ENCODE assay signal across 30 mouse cellular contexts in the genomic region with DNA sequence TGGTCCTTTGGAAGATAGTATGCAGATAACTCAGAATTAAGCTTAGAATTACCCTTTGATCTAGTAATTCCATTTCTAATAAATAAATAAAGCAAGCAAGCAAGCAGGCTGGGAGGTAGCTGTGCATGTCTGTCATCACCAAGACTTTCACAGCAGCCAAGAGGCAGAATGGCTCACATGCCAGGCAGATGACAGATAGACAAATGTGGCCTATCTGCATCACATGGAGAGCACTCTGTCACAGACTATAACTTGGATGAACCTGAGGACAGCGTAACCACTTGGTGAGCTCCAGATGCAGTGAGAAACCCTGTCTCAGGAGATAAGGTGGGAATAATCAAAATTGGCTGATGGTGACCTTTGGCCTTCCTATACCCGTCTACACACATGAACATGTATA. TPM values are rescaled to one million over a fixed set of nuclear protein-coding genes. Genes with fewer than 3 reads are reported as not detected.
A peak's percentile ranks its signal among the peaks of the same experiment; 100 is the strongest.
DNase-seq lines count a peak whose midpoint lies in the region; ATAC-seq and TF ChIP-seq lines count a peak whose summit lies in the region.
"Had no signal": no experiment of that assay in that cellular context is flagged by ENCODE, and none has a peak within 500 bp of the region (broad histone marks: within the 10 kb centered on the region; RNA-seq: fewer than 3 reads in every experiment).

No protein-coding gene starts in this region.

- H3K4me2 ChIP-seq in heart, embryonic 13.5 days, result no peak overlapping the region
- no peak overlapping the region for H3K4me2 ChIP-seq in liver, embryonic 14.5 days (ENCODE audit: low read depth)
- H3K4me2 ChIP-seq: hindbrain, embryonic 13.5 days; midbrain, embryonic 13.5 days had no signal

- H3K36me3 ChIP-seq in heart, embryonic 13.5 days, result no peaks in the 10 kb centered on the region; the same call in 1 of the 2 replicates
- no peaks in the 10 kb centered on the region for H3K36me3 ChIP-seq in liver, embryonic 14.5 days (replicated peaks; ENCODE audit: control insufficient read depth, insufficient read depth, low read depth)
- H3K36me3 ChIP-seq: hindbrain, embryonic 13.5 days had no signal

- H3K9me3 ChIP-seq in heart, embryonic 13.5 days, result no peaks in the 10 kb centered on the region
- no peaks in the 10 kb centered on the region for H3K9me3 ChIP-seq in liver, embryonic 14.5 days (ENCODE audit: control insufficient read depth, low read length)
- H3K9me3 ChIP-seq: hindbrain, embryonic 13.5 days; megakaryocyte, embryonic 14.5 days; midbrain, embryonic 13.5 days had no signal

- peaks cover 67% of the 10 kb centered on the region for H3K4me1 ChIP-seq in heart, embryonic 13.5 days
- peaks cover 38 to 43% of the 10 kb centered on the region in 2 experiments for H3K4me1 ChIP-seq in liver, embryonic 14.5 days (replicated peaks; ENCODE audit: control insufficient read depth in 2 of 2, insufficient read depth in 2 of 2, low read length in 1 of 2)

- TF ChIP-seq CTCF in liver, embryonic 14.5 days (IDR thresholded peaks at IDR 0.05; ENCODE audit: low read depth), result no peak

- H3K9ac ChIP-seq in heart, embryonic 13.5 days, result no peak overlapping the region
- no peak overlapping the region for H3K9ac ChIP-seq in liver, embryonic 14.5 days (replicated peaks)
- H3K9ac ChIP-seq: hindbrain, embryonic 13.5 days; midbrain, embryonic 13.5 days had no signal

- ATAC-seq in heart, embryonic 13.5 days (ENCODE audit: extremely low read depth, insufficient number of reproducible peaks, low FRiP score, low TSS enrichment), result no peak
- ATAC-seq in liver, embryonic 14.5 days (ENCODE audit: insufficient read depth), result no peak
- ATAC-seq in megakaryocyte progenitor cell, adult 5-6 weeks (replicated peaks; ENCODE audit: poor library complexity), result peak; percentile 40
- ATAC-seq: activated CD4-positive, CD25-positive, alpha-beta regulatory T cell, adult 4 months; forebrain, embryonic 16.5 days; intestine, postnatal 0 days; midbrain, embryonic 13.5 days had no signal

- H3K27me3 ChIP-seq in heart, embryonic 13.5 days (replicated peaks), result no peaks in the 10 kb centered on the region
- H3K27me3 ChIP-seq in liver, embryonic 14.5 days (ENCODE audit: control insufficient read depth, insufficient read depth, low read length), result no peaks in the 10 kb centered on the region
- H3K27me3 ChIP-seq: hindbrain, embryonic 13.5 days; midbrain, embryonic 13.5 days had no signal

- TF ChIP-seq EP300 in liver, embryonic 14.5 days (IDR thresholded peaks at IDR 0.05; ENCODE audit: low read depth), result peak; percentile 35; the same call in 1 of the 2 replicates

- no peak overlapping the region for H3K4me3 ChIP-seq in heart, embryonic 13.5 days
- no peak overlapping the region for H3K4me3 ChIP-seq in liver, embryonic 14.5 days (ENCODE audit: insufficient read depth in 1 of 2, low read depth in 2 of 2, low read length in 2 of 2)
- H3K4me3 ChIP-seq: erythroblast, embryonic 14.5 days; hindbrain, embryonic 13.5 days; megakaryocyte, embryonic 14.5 days; midbrain, embryonic 13.5 days had no signal

- H3K27ac ChIP-seq in heart, embryonic 13.5 days (replicated peaks), result peak overlapping the region; percentile 46
- H3K27ac ChIP-seq in liver, embryonic 14.5 days, result no peak overlapping the region
- H3K27ac ChIP-seq: hindbrain, embryonic 13.5 days; midbrain, embryonic 13.5 days had no signal

- 47% methylated on average over 2 of the region's 2 CpGs for WGBS in heart, embryonic 13.5 days
- WGBS in liver, embryonic 14.5 days (ENCODE audit: insufficient replicate concordance), result 28% methylated on average over 2 of the region's 2 CpGs

- DNase-seq in heart, postnatal 4 days, result no peak
- DNase-seq in liver, embryonic 14.5 days (ENCODE audit: low read depth in 3 of 3, low spot score in 3 of 3), result no peak
- DNase-seq in liver, result no peak
- no peak for DNase-seq in kidney, postnatal 36 days
- DNase-seq: adrenal gland, adult 2 months; B cell, adult 2 months; cerebellum, adult 2 months; cerebellum, postnatal 14 days; kidney, adult 9 months; kidney, postnatal 10 days; layer of hippocampus, adult 9-11 months; lung, postnatal 36 days; thymus, postnatal 4 days had no signal

RNA-seq across cellular contexts. Expression of a gene that starts 20.8 kb away (rescaled TPM):
- 7.0 and 7.7 TPM in 2 replicates for polyA plus RNA-seq in heart, embryonic 13.5 days (2015; fragmentation: Nextera tagmentation; extraction: Ambion mirVana)
- 10 to 100 TPM; 31.8 to 33.4 TPM for total RNA-seq in heart, postnatal 4 days (2021)
- 9.1 and 11.7 TPM in 2 replicates for polyA plus RNA-seq in liver, embryonic 14.5 days (2012; rRNA removed)
- polyA plus RNA-seq in liver, embryonic 14.5 days (2014; fragmentation: Nextera tagmentation; extraction: Ambion mirVana), result 3.7 and 5.4 TPM in 2 replicates
- 16.2 and 16.8 TPM in 2 replicates for total RNA-seq in megakaryocyte progenitor cell, adult 5-6 weeks (2015)
- total RNA-seq in megakaryocyte progenitor cell, adult 5-6 weeks (2017), result 9.2 and 10.0 TPM in 2 replicates

RNA-seq across cellular contexts. Expression of a gene that starts 34.6 kb away (rescaled TPM):
- polyA plus RNA-seq in heart, embryonic 13.5 days (2015; fragmentation: Nextera tagmentation; extraction: Ambion mirVana), result 32.5 and 35.5 TPM in 2 replicates
- total RNA-seq in heart, postnatal 4 days (2021), result 10 to 100 TPM; 38.3 to 40.8 TPM
- polyA plus RNA-seq in liver, embryonic 14.5 days (2012; rRNA removed), result 21.5 and 32.0 TPM in 2 replicates
- polyA plus RNA-seq in liver, embryonic 14.5 days (2014; fragmentation: Nextera tagmentation; extraction: Ambion mirVana), result 19.5 and 22.5 TPM in 2 replicates
- total RNA-seq in megakaryocyte progenitor cell, adult 5-6 weeks (2015), result 24.0 and 29.3 TPM in 2 replicates
- 27.2 and 39.0 TPM in 2 replicates for total RNA-seq in megakaryocyte progenitor cell, adult 5-6 weeks (2017)

RNA-seq across cellular contexts. Expression of a gene that starts 39.2 kb away (rescaled TPM):
- not detected in 2 replicates for polyA plus RNA-seq in heart, embryonic 13.5 days (2015; fragmentation: Nextera tagmentation; extraction: Ambion mirVana)
- under 1 TPM in 1 of 2 experiments, not detected in 1; 0.29 TPM for total RNA-seq in heart, postnatal 4 days (2021)
- polyA plus RNA-seq in liver, embryonic 14.5 days (2012; rRNA removed), result 0.02 TPM in 1 of 2 replicates, not detected in the other
- not detected in 2 replicates for polyA plus RNA-seq in liver, embryonic 14.5 days (2014; fragmentation: Nextera tagmentation; extraction: Ambion mirVana)
- total RNA-seq in megakaryocyte progenitor cell, adult 5-6 weeks (2015), result 0.27 TPM in 1 of 2 replicates, not detected in the other
- total RNA-seq in megakaryocyte progenitor cell, adult 5-6 weeks (2017), result 0.17 TPM in 1 of 2 replicates, not detected in the other
- total RNA-seq: gastrocnemius, adult 8-10 months; heart, postnatal 25 days; liver, adult 2 months had no signal
- polyA plus RNA-seq: cortical plate, adult 2 months; embryonic facial prominence, embryonic 14.5 days; erythroblast, embryonic 14.5 days; forebrain, embryonic 11.5 days; forebrain, embryonic 16.5 days; hindbrain, embryonic 13.5 days; intestine, postnatal 0 days; stomach, embryonic 14.5 days; thymus, postnatal 0 days had no signal

RNA-seq across cellular contexts. Expression of a gene that starts 58.8 kb away (rescaled TPM):
- 21.7 and 22.0 TPM in 2 replicates for polyA plus RNA-seq in heart, embryonic 13.5 days (2015; fragmentation: Nextera tagmentation; extraction: Ambion mirVana)
- 10 to 100 TPM; 26.0 to 28.1 TPM for total RNA-seq in heart, postnatal 4 days (2021)
- polyA plus RNA-seq in liver, embryonic 14.5 days (2012; rRNA removed), result 4.1 and 5.5 TPM in 2 replicates
- 3.3 and 4.6 TPM in 2 replicates for polyA plus RNA-seq in liver, embryonic 14.5 days (2014; fragmentation: Nextera tagmentation; extraction: Ambion mirVana)
- total RNA-seq in megakaryocyte progenitor cell, adult 5-6 weeks (2015), result 7.7 and 9.5 TPM in 2 replicates
- total RNA-seq in megakaryocyte progenitor cell, adult 5-6 weeks (2017), result 5.2 and 6.4 TPM in 2 replicates
